In the genomic region with DNA sequence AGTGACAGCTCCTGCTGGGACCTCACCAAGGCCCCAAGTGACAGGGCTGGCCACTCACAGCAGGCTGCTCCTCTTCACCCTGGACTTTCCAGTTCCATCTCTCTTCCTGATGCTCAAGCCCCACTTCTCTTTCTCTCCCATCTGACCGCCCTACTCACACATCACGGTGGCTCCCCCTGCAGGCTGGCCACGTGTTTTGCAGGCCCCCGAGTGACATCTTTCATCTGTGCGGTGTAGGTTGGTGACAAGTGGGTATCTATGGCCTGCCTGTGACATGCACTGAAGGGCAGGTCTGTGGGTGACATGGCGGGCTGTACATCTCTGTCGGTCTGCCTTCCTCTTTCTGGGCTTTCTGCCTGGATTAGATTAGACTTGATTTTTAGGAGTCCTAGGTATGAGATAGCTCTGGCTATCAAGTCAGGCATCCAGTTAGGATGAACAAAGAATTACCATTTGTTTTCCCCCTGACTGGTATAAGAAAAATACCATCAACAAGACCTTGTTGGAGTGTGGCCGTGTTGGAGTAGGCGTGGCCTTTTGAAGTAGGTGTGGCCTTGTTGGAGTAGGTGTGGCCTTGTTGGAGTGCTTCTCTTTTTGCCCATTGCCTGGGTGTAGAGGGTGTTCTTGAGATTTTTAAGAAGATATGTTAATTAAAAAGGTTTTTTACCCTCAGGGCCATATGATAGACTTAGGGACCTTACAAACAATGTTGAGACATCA, we compare ENCODE assay signal across 9 mouse cellular contexts.
DNase-seq lines count a peak whose midpoint lies in the region; ATAC-seq and TF ChIP-seq lines count a peak whose summit lies in the region.
"Had no signal": no experiment of that assay in that cellular context is flagged by ENCODE, and none has a peak within 500 bp of the region (broad histone marks: within the 10 kb centered on the region; RNA-seq: fewer than 3 reads in every experiment).

No protein-coding gene starts in this region.

- 31% methylated on average over 9 of the region's 9 CpGs for WGBS in liver, embryonic 13.5 days (ENCODE audit: insufficient replicate concordance)

- H3K27ac ChIP-seq in liver, embryonic 13.5 days = peak overlapping the region; percentile 51; the same call in 1 of the 2 replicates
- H3K27ac ChIP-seq: neural tube, embryonic 13.5 days had no signal

- peak; percentile 37 for DNase-seq in gastrocnemius, postnatal 10 days
- no peak for DNase-seq in gastrocnemius, adult 8-10 months (ENCODE audit: low spot score in 2 of 2)
- DNase-seq in 3134 (ENCODE audit: extremely low read depth, insufficient read length, low spot score) (peak; percentile 25), Patski (ENCODE audit: low read depth, low spot score) (no peak)
- DNase-seq in liver, embryonic 13.5 days = no peak
- peak; percentile 69 for DNase-seq in thymus, postnatal 0 days (ENCODE audit: low spot score)
- no peak for DNase-seq in gastrocnemius, postnatal 14 days
- DNase-seq in ovary, postnatal 36 days (ENCODE audit: low spot score) = no peak

- POLR2A ChIA-PET in Patski (lab: Charles Lee) = no interaction called here

- CTCF ChIA-PET in Patski (lab: Charles Lee) = interaction anchor here (1.0 kb wide), 2 partner anchors 8 to 103 kb away, joined by 3 read pairs; no protein-coding TSS in a partner anchor

- intact Hi-C loops in gastrocnemius, postnatal 14 days (cut with DNase I; ENCODE audit: low total_unique reads) = no loop called here

- ATAC-seq in Patski = no peak
- no peak for ATAC-seq in liver, embryonic 13.5 days (ENCODE audit: low read depth)

- in situ Hi-C loops in Patski (cut with MboI; ENCODE audit: low pct_unique_long_range_greater_than_20kb) = no loop called here

- H3K9ac ChIP-seq in liver, embryonic 13.5 days = no peak overlapping the region
- H3K9ac ChIP-seq: neural tube, embryonic 13.5 days had no signal

- H3K27me3 ChIP-seq in Patski = no peaks in the 10 kb centered on the region
- no peaks in the 10 kb centered on the region for H3K27me3 ChIP-seq in liver, embryonic 13.5 days
- H3K27me3 ChIP-seq: neural tube, embryonic 13.5 days had no signal

- no peak overlapping the region for H3K4me3 ChIP-seq in liver, embryonic 13.5 days (replicated peaks)
- H3K4me3 ChIP-seq: neural tube, embryonic 13.5 days had no signal

- no peak overlapping the region for H3K4me2 ChIP-seq in liver, embryonic 13.5 days
- H3K4me2 ChIP-seq: neural tube, embryonic 13.5 days had no signal

- H3K9me3 ChIP-seq in liver, embryonic 13.5 days (replicated peaks) = no peaks in the 10 kb centered on the region
- H3K9me3 ChIP-seq: neural tube, embryonic 13.5 days had no signal

- peaks cover 15% of the 10 kb centered on the region for H3K4me1 ChIP-seq in liver, embryonic 13.5 days (replicated peaks)
- H3K4me1 ChIP-seq: neural tube, embryonic 13.5 days had no signal

- peak; percentile 52 for TF ChIP-seq CTCF in Patski (IDR thresholded peaks at IDR 0.05)

- no peaks in the 10 kb centered on the region for H3K36me3 ChIP-seq in liver, embryonic 13.5 days
- H3K36me3 ChIP-seq: neural tube, embryonic 13.5 days had no signal

Comparison
In these comparisons a context has a peak if more than half of its experiments do, and no peak if none do; other contexts are left out.
1. DNase-seq: peak in gastrocnemius, postnatal 10 days (single experiment), 3134 (single experiment) and thymus, postnatal 0 days (single experiment); none in gastrocnemius, adult 8-10 months (0 of 2), Patski (single experiment), liver, embryonic 13.5 days (single experiment), gastrocnemius, postnatal 14 days (single experiment) and ovary, postnatal 36 days (single experiment).